Mouse (Mus musculus): Measurements from ENCODE around the gene Dab1.

The Dab1 gene

GRCm38 (mm10) chr4:103702137-103702536 is 83.0 kb downstream of the Dab1 start:
- peak; percentile 43 for DNase-seq

GRCm38 (mm10) chr4:103704477-103704876 is 85.3 kb downstream of the Dab1 start:
- no peak for DNase-seq

GRCm38 (mm10) chr4:103706501-103706900 is 87.3 kb downstream of the Dab1 start:
- no peak for DNase-seq

- DNase-seq, result no peak
Observed at GRCm38 (mm10) chr4:103707140-103707539, 88.0 kb downstream of the Dab1 start.

GRCm38 (mm10) chr4:103711353-103711752 is 92.2 kb downstream of the Dab1 start:
- no peak for DNase-seq

GRCm38 (mm10) chr4:103713921-103714320 is 94.8 kb downstream of the Dab1 start:
- no peak for DNase-seq

GRCm38 (mm10) chr4:103714991-103715390 is 95.8 kb downstream of the Dab1 start:
- no peak for DNase-seq

- DNase-seq, result no peak
Observed at GRCm38 (mm10) chr4:103715568-103715967, 96.4 kb downstream of the Dab1 start.

GRCm38 (mm10) chr4:103722738-103723137 is 103.6 kb downstream of the Dab1 start:
- no peak for DNase-seq

GRCm38 (mm10) chr4:103726486-103726885 is 107.3 kb downstream of the Dab1 start:
- no peak for DNase-seq

- no peak for DNase-seq
Observed at GRCm38 (mm10) chr4:103737185-103737584, 118.0 kb downstream of the Dab1 start.

GRCm38 (mm10) chr4:103751249-103751855 is 132.2 kb downstream of the Dab1 start:
- peak; percentile 62 for DNase-seq

GRCm38 (mm10) chr4:103754561-103754960 is 135.4 kb downstream of the Dab1 start:
- DNase-seq, result no peak

GRCm38 (mm10) chr4:103757241-103757640 is 138.1 kb downstream of the Dab1 start:
- peak; percentile 28 for DNase-seq

- DNase-seq, result no peak
Observed at GRCm38 (mm10) chr4:103762416-103762815, 143.3 kb downstream of the Dab1 start.

- no peak for DNase-seq
Observed at GRCm38 (mm10) chr4:103775712-103776111, 156.6 kb downstream of the Dab1 start.

GRCm38 (mm10) chr4:103781398-103781797 is 162.2 kb downstream of the Dab1 start:
- DNase-seq, result no peak

- no peak for DNase-seq
Observed at GRCm38 (mm10) chr4:103783561-103784247, 164.5 kb downstream of the Dab1 start.

GRCm38 (mm10) chr4:103793589-103794312 is 174.6 kb downstream of the Dab1 start:
- no peak for DNase-seq

GRCm38 (mm10) chr4:103796416-103796815 is 177.3 kb downstream of the Dab1 start:
- DNase-seq, result no peak

GRCm38 (mm10) chr4:103802439-103802838 is 183.3 kb downstream of the Dab1 start:
- no peak for DNase-seq

GRCm38 (mm10) chr4:103804461-103804860 is 185.3 kb downstream of the Dab1 start:
- DNase-seq, result no peak

GRCm38 (mm10) chr4:103822669-103823068 is 203.5 kb downstream of the Dab1 start:
- DNase-seq, result no peak

- peak; percentile 23 for DNase-seq
Observed at GRCm38 (mm10) chr4:103838377-103838776, 219.2 kb downstream of the Dab1 start.
